Mouse (Mus musculus): ENCODE results near the gene Phkb. TPM values are rescaled to one million over a fixed set of nuclear protein-coding genes. Genes with fewer than 3 reads are reported as not detected.

Gene Phkb
- polyA plus RNA-seq, 1 experiment from 2014 or later = 16.8 TPM

DNA sequence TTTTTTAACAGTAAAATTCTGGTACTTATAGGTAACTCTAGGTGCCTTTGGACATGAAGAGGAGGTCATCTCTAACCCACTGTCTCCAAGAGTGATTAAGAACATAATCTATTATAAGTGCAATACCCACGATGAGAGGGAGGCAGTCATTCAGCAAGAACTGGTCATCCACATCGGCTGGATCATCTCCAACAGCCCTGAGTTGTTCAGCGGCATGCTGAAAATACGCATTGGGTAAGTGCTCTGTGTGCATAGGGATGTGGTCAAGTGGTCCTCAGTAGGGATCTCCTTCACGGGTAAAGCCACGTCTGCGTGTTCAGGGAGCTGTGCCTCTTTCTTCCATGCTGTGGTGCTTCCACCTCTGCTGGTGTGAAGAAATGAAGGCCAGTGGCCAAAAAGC is 188.7 kb downstream of the Phkb start:
- no peak for TF ChIP-seq CTCF (IDR thresholded peaks at IDR 0.05; ENCODE audit: low read depth)
- no peak for ATAC-seq
- Histone ChIP-seq H3K4me1 (replicated peaks; ENCODE audit: control insufficient read depth, insufficient read depth, low read length) (no peaks in the 10 kb centered on the region), H3K9me3 (ENCODE audit: control insufficient read depth) (no peaks in the 10 kb centered on the region), H3K4me3 (ENCODE audit: low read depth, low read length) (no peak overlapping the region), H3K36me3 (ENCODE audit: control insufficient read depth, insufficient read depth) (peaks cover 16% of the 10 kb centered on the region; the same call in 1 of the 2 replicates), H3K4me2 (replicated peaks; ENCODE audit: low read depth) (no peak overlapping the region), H3K27ac (ENCODE audit: low read depth, low read length) (no peak overlapping the region), H3K9ac (ENCODE audit: low read depth, low read length) (no peak overlapping the region), H3K27me3 (replicated peaks; ENCODE audit: control insufficient read depth, insufficient read depth, low read length) (no peaks in the 10 kb centered on the region)
- WGBS = 90% methylated on average over 7 of the region's 7 CpGs

DNA sequence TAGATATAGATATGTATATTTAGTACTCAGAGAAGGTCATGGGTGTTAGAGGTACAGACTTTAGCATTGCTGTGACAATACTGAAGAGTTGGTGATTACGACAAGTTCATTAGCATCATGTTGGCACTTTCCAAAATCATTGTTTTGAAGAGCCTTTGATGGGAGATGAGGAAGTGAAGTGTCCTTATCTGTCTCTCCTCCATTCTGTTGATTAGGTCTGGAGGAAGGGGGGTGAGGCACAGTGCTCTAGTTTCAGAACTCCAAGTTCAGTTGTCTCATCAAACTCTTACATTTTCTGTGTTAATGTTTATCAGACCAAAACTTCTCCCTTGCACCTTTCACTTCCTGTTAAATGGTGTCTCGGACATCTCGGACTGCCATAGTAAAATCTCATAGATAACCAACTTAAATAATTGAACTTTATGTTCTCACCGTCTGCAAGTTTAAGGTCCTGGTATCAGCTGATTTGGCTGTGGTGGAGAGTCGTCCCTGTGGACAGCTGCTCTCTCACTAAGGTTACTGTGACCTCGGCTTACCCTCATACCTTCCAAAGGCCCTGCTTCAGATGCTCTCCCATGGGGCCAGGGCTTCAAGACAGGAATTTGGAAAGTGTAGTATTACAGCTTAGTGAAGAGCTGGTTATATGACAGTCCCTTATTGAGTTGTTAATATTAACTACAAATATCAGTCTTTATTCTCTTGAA is 194.1 kb downstream of the Phkb start:
- Histone ChIP-seq H3K9ac (ENCODE audit: low read depth, low read length) (no peak overlapping the region), H3K36me3 (ENCODE audit: control insufficient read depth, insufficient read depth) (peaks cover 7% of the 10 kb centered on the region; the same call in 1 of the 2 replicates), H3K4me1 (replicated peaks; ENCODE audit: control insufficient read depth, insufficient read depth, low read length) (no peaks in the 10 kb centered on the region), H3K27me3 (replicated peaks; ENCODE audit: control insufficient read depth, insufficient read depth, low read length) (no peaks in the 10 kb centered on the region), H3K9me3 (ENCODE audit: control insufficient read depth) (no peaks in the 10 kb centered on the region), H3K4me2 (replicated peaks; ENCODE audit: low read depth) (no peak overlapping the region), H3K4me3 (ENCODE audit: low read depth, low read length) (no peak overlapping the region), H3K27ac (ENCODE audit: low read depth, low read length) (no peak overlapping the region)
- whole genome bisulfite sequencing = 72% methylated on average over 6 of the region's 6 CpGs
- no peak for ATAC-seq
- no peak for TF ChIP-seq CTCF (IDR thresholded peaks at IDR 0.05; ENCODE audit: low read depth)

DNA sequence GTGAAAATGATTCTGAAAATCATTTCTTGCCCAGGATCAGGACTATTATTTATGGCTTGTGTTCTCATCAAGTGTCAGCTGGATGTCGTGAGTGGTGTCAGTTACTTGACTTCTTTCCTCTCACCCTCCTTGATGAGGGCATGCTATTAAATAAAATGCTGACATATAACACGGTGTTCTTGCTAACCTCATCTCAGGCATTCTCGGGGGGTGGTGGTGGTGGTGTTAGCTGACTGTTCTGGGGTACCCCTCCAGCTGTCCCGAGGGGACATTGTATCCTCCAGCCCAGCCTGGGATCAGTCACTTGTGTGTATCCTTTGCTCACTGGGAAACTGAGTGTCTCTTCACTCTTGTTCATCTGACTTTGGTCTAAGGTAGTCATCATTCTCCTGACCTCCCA is 194.6 kb downstream of the Phkb start:
- Histone ChIP-seq H3K4me2 (replicated peaks; ENCODE audit: low read depth) (no peak overlapping the region), H3K27ac (ENCODE audit: low read depth, low read length) (no peak overlapping the region), H3K4me3 (ENCODE audit: low read depth, low read length) (no peak overlapping the region), H3K9me3 (ENCODE audit: control insufficient read depth) (no peaks in the 10 kb centered on the region), H3K9ac (ENCODE audit: low read depth, low read length) (no peak overlapping the region), H3K27me3 (replicated peaks; ENCODE audit: control insufficient read depth, insufficient read depth, low read length) (no peaks in the 10 kb centered on the region), H3K36me3 (ENCODE audit: control insufficient read depth, insufficient read depth) (peaks cover 7% of the 10 kb centered on the region; the same call in 1 of the 2 replicates), H3K4me1 (replicated peaks; ENCODE audit: control insufficient read depth, insufficient read depth, low read length) (no peaks in the 10 kb centered on the region)
- no peak for TF ChIP-seq CTCF (IDR thresholded peaks at IDR 0.05; ENCODE audit: low read depth)
- 86% methylated on average over 4 of the region's 4 CpGs for WGBS
- no peak for ATAC-seq

DNA sequence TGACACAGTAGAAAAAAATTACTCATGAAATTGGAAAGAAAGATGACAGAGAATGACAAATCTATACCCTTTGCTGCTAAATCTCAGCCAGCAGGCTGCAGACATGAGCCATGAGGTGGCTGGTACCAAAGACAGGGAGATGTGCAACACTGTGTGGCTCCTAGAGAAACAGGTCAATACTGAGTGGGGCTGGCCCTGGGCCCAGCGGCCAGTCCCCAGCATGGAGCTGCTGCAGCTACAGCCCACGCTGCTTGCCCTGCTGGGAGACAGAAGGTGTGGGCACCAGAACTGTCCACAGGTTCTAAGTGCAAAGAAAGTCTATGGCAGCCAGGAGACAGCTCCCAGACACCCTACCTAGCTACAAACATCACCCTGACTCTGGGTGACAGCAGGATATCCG is 197.7 kb downstream of the Phkb start:
- no peak overlapping the region for H3K27ac ChIP-seq (ENCODE audit: low read depth, low read length)
- 89% methylated on average over 3 of the region's 3 CpGs for WGBS

DNA sequence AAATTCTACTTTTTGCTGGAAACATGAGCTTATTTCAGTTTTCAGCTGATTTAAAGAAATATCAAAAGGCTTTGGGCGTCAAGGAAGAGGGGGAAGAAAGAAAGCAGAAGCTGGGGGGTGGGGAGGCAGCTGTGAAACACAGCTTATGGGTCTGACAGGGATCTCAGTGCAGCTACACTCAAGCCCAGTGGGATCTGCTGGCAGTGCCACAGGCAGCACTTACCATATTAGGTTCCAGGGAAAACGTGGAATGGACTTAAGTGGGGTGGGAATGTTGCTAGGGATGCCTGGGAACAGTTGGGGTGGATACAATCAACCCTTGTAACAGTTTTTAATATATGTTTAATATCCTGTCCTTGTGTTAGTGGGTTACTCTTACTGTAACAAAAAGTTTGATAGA is 201.3 kb downstream of the Phkb start:
- no peaks in the 10 kb centered on the region for H3K4me1 ChIP-seq (replicated peaks; ENCODE audit: control insufficient read depth, insufficient read depth, low read length)
- no peak for ATAC-seq
- no peak overlapping the region for H3K4me2 ChIP-seq (replicated peaks; ENCODE audit: low read depth)
- no peak overlapping the region for H3K4me3 ChIP-seq (ENCODE audit: low read depth, low read length)
- H3K9me3 ChIP-seq (ENCODE audit: control insufficient read depth) = no peaks in the 10 kb centered on the region
- WGBS = 57% methylated on average over 2 of the region's 2 CpGs
- H3K27ac ChIP-seq (ENCODE audit: low read depth, low read length) = no peak overlapping the region
- H3K27me3 ChIP-seq (replicated peaks; ENCODE audit: control insufficient read depth, insufficient read depth, low read length) = no peaks in the 10 kb centered on the region
- no peak for TF ChIP-seq CTCF (IDR thresholded peaks at IDR 0.05; ENCODE audit: low read depth)
- H3K36me3 ChIP-seq (ENCODE audit: control insufficient read depth, insufficient read depth) = no peaks in the 10 kb centered on the region; the same call in 1 of the 2 replicates
- no peak overlapping the region for H3K9ac ChIP-seq (ENCODE audit: low read depth, low read length)

More for the DNA sequence above, 197.7 kb downstream of the Phkb start:
- no peak for TF ChIP-seq CTCF (IDR thresholded peaks at IDR 0.05; ENCODE audit: low read depth)
- Histone ChIP-seq H3K4me2 (replicated peaks; ENCODE audit: low read depth) (no peak overlapping the region), H3K27me3 (replicated peaks; ENCODE audit: control insufficient read depth, insufficient read depth, low read length) (no peaks in the 10 kb centered on the region), H3K4me3 (ENCODE audit: low read depth, low read length) (no peak overlapping the region), H3K9me3 (ENCODE audit: control insufficient read depth) (no peaks in the 10 kb centered on the region), H3K4me1 (replicated peaks; ENCODE audit: control insufficient read depth, insufficient read depth, low read length) (no peaks in the 10 kb centered on the region), H3K9ac (ENCODE audit: low read depth, low read length) (no peak overlapping the region), H3K36me3 (ENCODE audit: control insufficient read depth, insufficient read depth) (no peaks in the 10 kb centered on the region; the same call in 1 of the 2 replicates)
- no peak for ATAC-seq

DNA sequence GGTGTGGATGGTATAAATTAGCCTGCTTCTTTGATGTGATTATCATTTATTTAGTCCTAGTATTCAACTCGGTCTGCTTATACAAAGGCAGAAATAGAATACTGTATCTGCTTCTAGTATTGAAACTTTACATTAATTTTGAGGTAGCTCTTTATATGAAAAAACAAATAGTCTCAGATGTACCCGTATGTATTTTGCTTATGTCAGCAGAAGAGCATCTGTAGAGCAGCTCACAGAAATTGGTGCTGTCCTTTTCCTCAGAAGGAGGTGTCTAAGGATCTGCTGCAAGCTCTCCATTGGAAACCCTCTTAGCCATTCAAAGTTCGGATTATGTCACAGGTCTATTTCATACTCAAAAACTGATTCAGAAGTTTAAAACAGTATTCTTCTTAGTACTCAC is 210.1 kb downstream of the Phkb start:
- H3K27ac ChIP-seq (ENCODE audit: low read depth, low read length) = no peak overlapping the region
- no peak for ATAC-seq
- H3K36me3 ChIP-seq (ENCODE audit: control insufficient read depth, insufficient read depth) = no peaks in the 10 kb centered on the region; the same call in 1 of the 2 replicates
- no peaks in the 10 kb centered on the region for H3K9me3 ChIP-seq (ENCODE audit: control insufficient read depth)
- 87% methylated on average over 3 of the region's 3 CpGs for WGBS
- TF ChIP-seq CTCF (IDR thresholded peaks at IDR 0.05; ENCODE audit: low read depth) = no peak
- H3K9ac ChIP-seq (ENCODE audit: low read depth, low read length) = no peak overlapping the region
- no peaks in the 10 kb centered on the region for H3K27me3 ChIP-seq (replicated peaks; ENCODE audit: control insufficient read depth, insufficient read depth, low read length)
- H3K4me3 ChIP-seq (ENCODE audit: low read depth, low read length) = no peak overlapping the region
- H3K4me2 ChIP-seq (replicated peaks; ENCODE audit: low read depth) = no peak overlapping the region
- H3K4me1 ChIP-seq (replicated peaks; ENCODE audit: control insufficient read depth, insufficient read depth, low read length) = no peaks in the 10 kb centered on the region

Measured in intestine, postnatal 0 days (tissue).